Mouse (Mus musculus) hindlimb bud, embryonic 11.5 days (tissue): Measurements from ENCODE around the gene Gm45717.
"Not testable (repeated sequence)": the region's sequence is repeated elsewhere in the genome, so short reads cannot be mapped to it uniquely, and the experiment has no call there.

ENCODE experiments used
- DNase-seq: peaks from one replicate; pipeline ENCODE4 v3.0.0-alpha.2; 2012; ENCODE audit warnings: low read depth, low spot score; ENCODE audit errors: extremely low spot score

Gene Gm45717

GRCm38 (mm10) chr7:140970931-140971330 lies 15.2 kb upstream of the Gm45717 start:
- no peak for DNase-seq

DNA sequence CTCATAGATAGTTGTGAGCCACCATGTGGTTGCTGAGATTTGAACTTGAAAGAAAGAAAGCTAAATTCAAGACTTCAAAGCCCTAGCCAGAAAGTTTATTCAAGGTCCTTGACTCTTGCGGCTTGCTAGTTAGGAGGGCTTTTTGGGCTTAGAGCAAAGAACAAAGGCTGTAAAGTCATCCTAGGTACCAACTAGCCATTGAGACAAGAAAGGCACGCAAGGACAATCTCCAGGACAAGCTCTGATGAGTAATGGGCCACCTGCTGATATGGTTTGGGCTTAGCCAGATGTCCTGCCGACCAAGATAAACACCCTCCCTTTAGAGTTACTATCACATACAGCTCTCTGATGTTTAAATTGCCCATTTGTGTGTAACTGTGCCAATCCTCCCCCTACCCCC lies 13.0 kb upstream of the Gm45717 start:
- DNase-seq = not testable (repeated sequence)

DNA sequence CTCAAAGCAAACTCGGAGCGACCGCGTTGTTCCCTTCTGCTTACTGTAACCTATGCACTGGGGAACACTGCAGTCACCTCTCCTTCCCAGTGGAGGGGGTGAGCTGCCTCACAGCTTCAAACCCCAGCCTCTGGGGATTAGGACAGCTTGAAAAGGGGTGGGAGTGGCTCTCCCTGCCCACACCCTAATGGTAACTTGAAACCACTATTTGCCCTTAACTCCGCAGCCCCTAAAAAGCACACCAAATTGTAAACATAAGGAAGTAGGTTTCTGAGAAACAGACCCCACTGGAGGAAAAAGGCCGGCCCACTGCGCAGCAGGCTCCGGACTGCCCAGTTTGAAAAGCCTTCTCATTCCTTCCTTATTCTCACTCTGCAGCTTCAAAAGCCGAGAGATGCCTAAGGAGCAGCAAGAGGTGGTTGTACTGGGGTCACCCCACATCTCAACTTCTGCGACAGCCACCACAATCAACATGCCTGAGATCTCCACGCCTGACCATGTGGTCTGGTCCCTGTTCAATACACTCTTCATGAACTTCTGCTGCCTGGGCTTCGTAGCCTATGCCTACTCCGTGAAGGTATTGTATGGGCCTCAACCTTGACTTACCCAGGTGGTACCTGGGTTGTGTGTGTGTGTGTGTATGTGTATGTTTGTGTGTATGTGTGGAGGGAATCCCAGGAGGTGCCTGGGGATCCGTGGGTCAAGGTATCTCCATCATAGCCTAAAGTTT lies 12.3 kb upstream of the Gm45717 start:
- no peak for DNase-seq

GRCm38 (mm10) chr7:140966921-140967320 lies 11.2 kb upstream of the Gm45717 start, which contains the start of gene Ifitm1:
Gene Ifitm1 (plus strand): TSS chr7:140967221.
- DNase-seq = no peak

DNA sequence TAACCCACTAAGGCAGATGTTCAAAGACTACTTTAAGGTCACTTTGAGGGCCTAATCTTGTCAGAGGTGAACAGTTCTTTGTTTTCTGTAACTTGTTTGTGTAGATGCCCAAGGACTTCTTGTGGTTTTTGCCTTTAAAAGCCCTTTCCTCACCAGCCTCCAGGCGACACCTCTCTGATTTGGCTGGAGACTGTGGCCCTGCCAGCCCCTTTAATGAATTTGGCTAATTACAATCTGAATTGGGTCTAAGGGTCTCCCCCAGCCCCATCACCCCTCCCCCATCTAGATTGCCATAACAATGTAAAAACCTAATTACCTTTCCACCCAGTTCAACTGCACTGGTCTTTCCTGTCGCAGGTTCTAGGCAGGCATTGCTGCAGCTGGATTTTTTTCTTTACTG lies 7.0 kb upstream of the Gm45717 start:
- DNase-seq = no peak

- DNase-seq = no peak
Observed at GRCm38 (mm10) chr7:140961416-140961815, 5.7 kb upstream of the Gm45717 start.

DNA sequence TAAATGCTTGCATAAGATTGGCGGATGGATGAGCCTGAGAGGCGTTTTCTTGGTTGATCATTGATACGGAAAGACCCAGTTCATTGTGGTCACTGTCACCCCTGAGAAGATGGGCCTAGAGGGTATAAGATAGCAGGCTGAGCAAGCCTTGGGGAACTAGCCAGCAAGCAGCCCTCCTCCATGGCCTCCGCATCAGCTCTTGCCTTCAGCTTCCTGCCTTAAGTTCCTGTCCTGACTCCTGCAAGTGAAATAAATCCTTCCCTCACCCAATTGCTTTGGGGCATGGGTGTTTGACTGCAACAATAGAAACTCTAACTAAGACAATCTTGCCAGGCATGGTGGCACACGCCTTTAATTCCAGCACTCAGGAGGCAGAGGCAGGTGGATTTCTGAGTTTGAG lies 4.3 kb upstream of the Gm45717 start:
- DNase-seq = no peak

DNA sequence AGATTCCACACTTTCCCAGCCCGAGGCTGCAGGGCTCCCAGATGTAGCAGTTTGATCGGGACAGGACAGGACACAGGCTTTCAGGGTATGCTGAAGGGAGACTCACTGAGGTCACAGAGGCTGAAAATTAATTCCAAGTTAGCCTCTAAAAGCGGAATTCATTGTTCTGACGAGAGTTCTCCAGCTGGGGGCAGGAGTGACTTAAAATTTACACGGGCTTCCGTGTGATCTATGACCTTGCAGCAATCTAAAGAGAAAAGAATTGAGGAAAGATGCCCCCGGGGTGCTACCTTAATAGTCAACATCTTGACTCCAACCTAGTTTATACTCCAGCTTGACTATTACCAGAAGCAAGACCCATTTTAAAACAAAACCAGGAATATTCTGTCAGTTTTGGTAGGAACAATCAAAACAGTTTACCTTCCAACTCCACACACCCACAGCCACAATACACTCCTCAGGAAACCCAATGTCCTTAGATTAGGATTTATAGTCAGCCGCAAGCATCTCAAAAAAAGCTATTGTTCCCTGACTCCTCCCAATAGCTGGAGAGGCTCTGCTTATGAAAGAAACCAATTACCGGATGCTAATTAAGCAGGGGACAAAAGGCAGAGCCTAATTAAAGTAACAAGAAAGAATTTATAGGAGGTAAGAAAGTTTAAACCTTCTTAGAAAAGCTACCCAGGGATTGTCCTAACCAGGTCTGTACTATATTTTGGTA lies 3.6 kb upstream of the Gm45717 start:
- DNase-seq = no peak

DNA sequence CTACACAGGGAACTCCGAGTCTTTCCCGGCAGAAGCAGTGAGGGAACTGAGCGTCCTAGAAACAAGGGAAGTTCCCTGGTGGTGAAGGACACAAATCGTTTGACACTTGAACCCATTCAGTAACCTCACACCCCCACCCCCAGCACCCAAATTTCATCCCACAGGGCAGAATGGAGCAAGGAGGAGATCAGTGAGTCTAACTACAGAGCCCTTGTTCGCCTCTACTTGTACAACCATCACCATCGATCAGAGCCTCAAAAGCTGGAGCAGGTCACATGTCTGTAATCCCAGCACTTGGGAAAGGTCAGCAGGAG lies 776 bp upstream of the Gm45717 start:
- DNase-seq = no peak

DNA sequence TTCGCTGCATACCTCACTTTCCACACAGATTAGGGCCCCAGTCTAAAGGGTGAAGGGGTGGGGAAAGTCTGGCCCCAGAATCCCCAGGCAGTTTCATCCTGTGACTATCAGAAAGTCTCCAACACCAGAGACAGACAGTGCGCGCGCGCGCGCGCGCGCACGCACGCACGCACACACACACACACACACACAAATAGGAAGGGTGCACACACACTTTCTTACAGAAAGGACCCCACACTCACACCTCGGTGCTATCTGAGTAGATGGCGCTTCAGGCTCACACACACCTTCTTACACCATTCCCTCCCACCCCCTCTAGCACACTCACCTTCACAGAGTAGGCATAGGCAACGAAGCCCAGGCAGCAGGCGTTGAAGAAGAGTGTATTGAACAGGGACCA lies 395 bp downstream of the Gm45717 start:
- DNase-seq = no peak

GRCm38 (mm10) chr7:140954733-140955071 lies 1.0 kb downstream of the Gm45717 start:
- DNase-seq = no peak

DNA sequence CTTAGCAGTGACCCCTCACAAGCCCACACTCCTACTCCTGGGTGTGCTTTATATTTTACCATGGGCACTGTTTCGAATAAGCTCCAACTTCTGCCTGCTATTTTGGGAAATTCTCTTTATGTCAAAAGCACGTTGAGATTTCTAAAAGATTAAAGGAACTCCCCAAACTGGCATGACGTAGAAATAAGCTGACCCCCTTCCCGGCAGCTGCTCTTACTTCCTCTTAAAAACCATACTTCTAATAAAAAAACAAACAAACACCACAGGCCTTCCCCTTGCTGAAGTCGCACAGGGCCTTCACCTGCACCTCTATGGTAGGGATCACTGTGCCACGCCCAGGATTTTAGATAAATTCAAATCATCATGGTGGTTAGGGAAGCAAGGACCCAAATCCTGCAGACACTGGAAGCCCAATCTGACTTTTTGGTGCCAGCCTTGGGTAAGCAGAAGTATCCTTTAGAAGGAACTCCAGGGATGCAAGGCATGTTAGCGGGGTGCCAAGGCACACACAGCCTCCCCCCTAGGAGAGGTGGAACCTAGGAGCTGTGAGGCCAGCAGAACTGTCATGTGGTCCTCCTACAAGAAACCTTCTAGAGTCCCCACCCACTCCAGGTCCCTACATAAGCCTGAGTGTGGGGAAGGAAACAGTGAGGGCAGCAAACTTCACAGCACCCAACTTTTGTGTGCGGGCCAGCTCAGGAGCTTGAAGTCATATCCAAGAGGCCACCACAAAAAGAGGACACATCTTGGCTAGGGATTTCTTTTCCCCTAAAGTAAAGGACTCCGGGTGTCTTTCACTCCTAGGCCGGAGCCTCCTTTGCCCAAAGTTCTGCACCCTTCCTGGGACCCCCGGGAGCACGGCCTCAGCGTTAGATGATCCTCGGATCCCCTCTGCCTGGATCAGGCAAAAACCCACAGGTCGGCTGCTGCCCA lies 1.7 kb downstream of the Gm45717 start:
- no peak for DNase-seq

GRCm38 (mm10) chr7:140953133-140953532 lies 2.6 kb downstream of the Gm45717 start:
- DNase-seq = no peak

- no peak for DNase-seq
Observed at GRCm38 (mm10) chr7:140952441-140952840, 3.3 kb downstream of the Gm45717 start.

- no peak for DNase-seq
Observed at GRCm38 (mm10) chr7:140951765-140952164, 4.0 kb downstream of the Gm45717 start.

- DNase-seq = no peak
Observed at GRCm38 (mm10) chr7:140951051-140951450, 4.7 kb downstream of the Gm45717 start.

GRCm38 (mm10) chr7:140949824-140950530 lies 5.8 kb downstream of the Gm45717 start, which contains the start of gene Ifitm5:
Gene Ifitm5 (minus strand): TSS chr7:140950291.
- DNase-seq = no peak

DNA sequence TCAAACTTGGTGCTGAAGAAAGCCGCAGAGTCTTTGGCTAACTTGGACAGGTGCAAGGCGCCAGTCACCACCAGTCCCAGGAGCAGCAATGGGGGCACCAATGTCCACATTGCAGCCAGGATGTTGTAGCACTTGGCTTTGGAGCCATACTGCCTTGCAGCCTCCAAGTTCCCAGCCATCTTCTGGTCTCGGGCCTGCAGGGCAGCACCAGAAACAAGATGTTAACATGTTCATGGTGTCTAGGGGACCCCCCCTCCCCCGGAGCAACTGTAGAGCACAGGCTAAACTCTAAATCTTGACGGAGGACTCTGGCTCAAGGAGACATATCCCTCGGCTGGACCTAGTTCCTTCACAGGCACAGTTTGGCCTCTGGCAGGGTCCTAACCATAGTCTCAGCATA lies 6.5 kb downstream of the Gm45717 start:
- DNase-seq = no peak

DNA sequence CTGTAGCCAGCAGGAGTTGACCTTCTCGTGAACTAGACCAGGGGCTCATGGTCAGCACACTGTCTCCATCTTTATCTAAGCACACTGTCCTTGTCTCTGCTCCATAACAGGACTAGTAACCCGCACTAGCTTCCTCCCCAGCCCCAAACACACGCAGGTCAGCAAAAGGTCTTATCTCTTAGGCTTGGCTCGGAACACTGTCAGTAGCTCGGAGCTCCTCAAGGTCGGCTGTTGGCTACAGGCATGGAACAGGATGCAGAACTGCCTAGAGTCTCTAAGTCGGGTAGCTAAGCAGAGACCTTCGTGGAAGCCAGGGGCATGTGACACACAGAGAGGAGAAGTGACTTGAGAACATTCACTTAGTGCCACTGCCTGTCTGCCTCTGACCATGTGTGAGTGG lies 7.6 kb downstream of the Gm45717 start:
- DNase-seq = no peak

DNA sequence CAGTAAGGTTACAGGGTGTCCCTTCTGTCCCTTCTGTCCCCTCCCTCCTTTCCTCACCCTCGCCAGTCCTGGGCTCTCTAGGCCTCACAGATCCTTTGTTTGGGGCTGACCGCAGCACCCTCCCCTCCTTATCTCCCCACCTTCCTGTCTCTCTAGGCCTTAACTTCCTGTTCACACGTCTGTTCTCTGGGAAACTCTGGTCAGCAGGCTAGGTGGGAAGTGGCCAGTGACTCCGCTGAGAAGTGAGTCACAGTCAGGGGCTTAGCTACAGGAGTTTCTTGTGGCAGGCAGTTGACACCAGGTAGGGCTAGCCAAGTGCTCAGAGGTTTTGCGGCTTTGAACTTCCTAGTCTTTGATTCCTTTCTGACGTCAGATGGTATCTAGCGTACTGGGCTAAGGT lies 8.8 kb downstream of the Gm45717 start:
- no peak for DNase-seq

- no peak for DNase-seq
Observed at GRCm38 (mm10) chr7:140946311-140946710, 9.4 kb downstream of the Gm45717 start.
